Mouse (Mus musculus) lung, embryonic 16.5 days (tissue): ENCODE data around the gene Chit1. TPM values are rescaled to one million over a fixed set of nuclear protein-coding genes. Genes with fewer than 3 reads are reported as not detected.

Source experiments
- ATAC-seq: fragments of 200-750 bp; cut with Nextera tagmentation; 2 replicates; pipeline ENCODE4 v1.8.0; 2017; ENCODE audit warnings: low read depth, mild to moderate bottlenecking, moderate library complexity
- H3K27ac ChIP-seq: fragments of 300-500 bp; sonication (generic); 2 replicates; pipeline ENCODE4 v1.5.1; 2014; ENCODE audit warnings: mild to moderate bottlenecking, control low read depth, low read length
- H3K27me3 ChIP-seq: fragments of 300-500 bp; sonication (generic); 2 replicates; pipeline ENCODE4 v1.6.1; 2014; ENCODE audit warnings: low read depth, low read length, mixed read lengths; ENCODE audit not compliant: control insufficient read depth, insufficient read depth
- H3K36me3 ChIP-seq: fragments of 300-500 bp; sonication (generic); 2 replicates; pipeline ENCODE4 v1.6.1; 2014; ENCODE audit warnings: low read length; ENCODE audit not compliant: control insufficient read depth, insufficient read depth
- H3K4me1 ChIP-seq: fragments of 300-500 bp; sonication (generic); replicated peaks from 2 replicates; pipeline ENCODE4 v1.6.1; 2014; ENCODE audit warnings: low read length, mixed read lengths; ENCODE audit not compliant: control insufficient read depth, insufficient read depth
- H3K4me2 ChIP-seq: fragments of 300-500 bp; sonication (generic); 2 replicates; pipeline ENCODE4 v1.6.1; 2014; ENCODE audit warnings: low read depth, low read length, control low read depth
- H3K4me3 ChIP-seq: fragments of 300-500 bp; sonication (generic); 2 replicates; pipeline ENCODE4 v1.5.1; 2014; ENCODE audit warnings: mild to moderate bottlenecking, low read length, control low read depth
- H3K9ac ChIP-seq: fragments of 300-500 bp; sonication (generic); 2 replicates; pipeline ENCODE4 v1.6.1; 2014; ENCODE audit warnings: low read length, control low read depth
- H3K9me3 ChIP-seq: fragments of 300-500 bp; sonication (generic); 2 replicates; pipeline ENCODE4 v1.6.1; 2016; ENCODE audit warnings: low read length; ENCODE audit not compliant: control insufficient read depth
- WGBS: fragments of 180-500 bp; shearing (Covaris S2); extraction: QIAGEN DNeasy Blood & Tissue Kit; methylation state at CpG from one replicate; pipeline ENCODE4 v1.1.7; 2014; 5-methylcytosine and 5-hydroxymethylcytosine counted together
- polyA plus RNA-seq: library from polyadenylated mRNA; unstranded; fragments of >200 nt; fragmentation: Nextera tagmentation; extraction: Ambion mirVana; gene quantifications from 2 replicates; pipeline ENCODE4 v1.2.1, GENCODE M21; 2015

The Chit1 gene
- polyA plus RNA-seq, 1 experiment from 2014 or later: 0.09 TPM

GRCm38 (mm10) chr1:134078061-134078795 is 32.8 kb upstream of the Chit1 start:
- Histone ChIP-seq H3K4me3 (peak overlapping the region; percentile 80), H3K27me3 (no peaks in the 10 kb centered on the region), H3K9ac (peak overlapping the region; percentile 88), H3K27ac (peak overlapping the region; percentile 77), H3K4me2 (peak overlapping the region; percentile 65), H3K4me1 (peaks cover 57% of the 10 kb centered on the region), H3K36me3 (peaks cover 20% of the 10 kb centered on the region), H3K9me3 (no peaks in the 10 kb centered on the region)
- no peak; the same call in 1 of the 2 replicates for ATAC-seq
- 3% methylated on average over 19 of the region's 19 CpGs for WGBS

GRCm38 (mm10) chr1:134078802-134079476 is 32.1 kb upstream of the Chit1 start, which contains the start of gene Btg2:
Gene Btg2, minus strand, starts transcription at chr1:134079120.
- Histone ChIP-seq H3K36me3 (peaks cover 20% of the 10 kb centered on the region), H3K4me2 (peak within 1 kb of the TSS; percentile 81), H3K27ac (peak within 1 kb of the TSS; percentile 97), H3K27me3 (no peaks in the 10 kb centered on the region), H3K9ac (peak within 1 kb of the TSS; percentile 88), H3K9me3 (no peaks in the 10 kb centered on the region), H3K4me3 (peak within 1 kb of the TSS; percentile 80), H3K4me1 (peaks cover 54% of the 10 kb centered on the region)
- under 1% methylated on average over 62 of the region's 62 CpGs for WGBS
- ATAC-seq: peak; percentile 96

GRCm38 (mm10) chr1:134079477-134080163 is 31.4 kb upstream of the Chit1 start:
- WGBS: 2% methylated on average over 9 of the region's 9 CpGs
- H3K9me3 ChIP-seq: no peaks in the 10 kb centered on the region
- peak overlapping the region; percentile 81 for H3K4me2 ChIP-seq
- ATAC-seq: peak; percentile 40
- H3K36me3 ChIP-seq: peaks cover 18% of the 10 kb centered on the region
- peak overlapping the region; percentile 97 for H3K27ac ChIP-seq
- no peaks in the 10 kb centered on the region for H3K27me3 ChIP-seq
- peak overlapping the region; percentile 70 for H3K9ac ChIP-seq
- H3K4me1 ChIP-seq: peaks cover 48% of the 10 kb centered on the region
- H3K4me3 ChIP-seq: peak overlapping the region; percentile 52

GRCm38 (mm10) chr1:134080406-134080805 is 30.6 kb upstream of the Chit1 start:
- no peak overlapping the region for H3K4me3 ChIP-seq
- peak overlapping the region; percentile 37; the same call in 1 of the 2 replicates for H3K9ac ChIP-seq
- 72% methylated on average over 4 of the region's 4 CpGs for WGBS
- no peaks in the 10 kb centered on the region for H3K9me3 ChIP-seq
- H3K4me1 ChIP-seq: peaks cover 42% of the 10 kb centered on the region
- no peak for ATAC-seq
- peaks cover 16% of the 10 kb centered on the region for H3K36me3 ChIP-seq
- no peaks in the 10 kb centered on the region for H3K27me3 ChIP-seq
- H3K27ac ChIP-seq: peak overlapping the region; percentile 97
- no peak overlapping the region for H3K4me2 ChIP-seq

- no peak overlapping the region for H3K4me3 ChIP-seq
- no peak overlapping the region for H3K9ac ChIP-seq
- H3K27ac ChIP-seq: no peak overlapping the region
- 68% methylated on average over 5 of the region's 5 CpGs for WGBS
- peaks cover 12% of the 10 kb centered on the region for H3K36me3 ChIP-seq
- no peaks in the 10 kb centered on the region for H3K9me3 ChIP-seq
- ATAC-seq: no peak
- peaks cover 39% of the 10 kb centered on the region for H3K4me1 ChIP-seq
- H3K4me2 ChIP-seq: no peak overlapping the region
- no peaks in the 10 kb centered on the region for H3K27me3 ChIP-seq
These were observed 30.1 kb upstream of the Chit1 start for GRCm38 (mm10) chr1:134080881-134081450.

- Histone ChIP-seq H3K27ac (peak overlapping the region; percentile 15; the same call in 1 of the 2 replicates), H3K9ac (no peak overlapping the region), H3K4me1 (peaks cover 36% of the 10 kb centered on the region), H3K4me2 (no peak overlapping the region), H3K4me3 (no peak overlapping the region), H3K36me3 (no peaks in the 10 kb centered on the region), H3K9me3 (no peaks in the 10 kb centered on the region), H3K27me3 (no peaks in the 10 kb centered on the region)
- WGBS: 26% methylated on average over 11 of the region's 11 CpGs
- no peak for ATAC-seq
These were observed 28.0 kb upstream of the Chit1 start for GRCm38 (mm10) chr1:134082987-134083516.

GRCm38 (mm10) chr1:134083676-134084075 is 27.4 kb upstream of the Chit1 start:
- Histone ChIP-seq H3K36me3 (no peaks in the 10 kb centered on the region), H3K27ac (no peak overlapping the region), H3K27me3 (no peaks in the 10 kb centered on the region), H3K4me3 (no peak overlapping the region), H3K4me1 (peaks cover 36% of the 10 kb centered on the region), H3K9me3 (no peaks in the 10 kb centered on the region), H3K4me2 (no peak overlapping the region), H3K9ac (no peak overlapping the region)
- WGBS: 69% methylated on average over 8 of the region's 8 CpGs
- no peak for ATAC-seq

GRCm38 (mm10) chr1:134084128-134084527 is 26.9 kb upstream of the Chit1 start:
- 68% methylated on average over 3 of the region's 3 CpGs for WGBS
- no peak for ATAC-seq
- no peaks in the 10 kb centered on the region for H3K9me3 ChIP-seq
- H3K4me3 ChIP-seq: no peak overlapping the region
- peaks cover 36% of the 10 kb centered on the region for H3K4me1 ChIP-seq
- no peaks in the 10 kb centered on the region for H3K36me3 ChIP-seq
- H3K4me2 ChIP-seq: no peak overlapping the region
- H3K9ac ChIP-seq: no peak overlapping the region
- no peaks in the 10 kb centered on the region for H3K27me3 ChIP-seq
- no peak overlapping the region for H3K27ac ChIP-seq
